Mouse (Mus musculus): ENCODE measurements around the gene Sp9. TPM values are rescaled to one million over a fixed set of nuclear protein-coding genes. Genes with fewer than 3 reads are reported as not detected.

Sp9 gene
- 0.11 and 0.19 TPM in 2 replicates for polyA plus RNA-seq (2014; fragmentation: Nextera tagmentation; extraction: Ambion mirVana)

DNA sequence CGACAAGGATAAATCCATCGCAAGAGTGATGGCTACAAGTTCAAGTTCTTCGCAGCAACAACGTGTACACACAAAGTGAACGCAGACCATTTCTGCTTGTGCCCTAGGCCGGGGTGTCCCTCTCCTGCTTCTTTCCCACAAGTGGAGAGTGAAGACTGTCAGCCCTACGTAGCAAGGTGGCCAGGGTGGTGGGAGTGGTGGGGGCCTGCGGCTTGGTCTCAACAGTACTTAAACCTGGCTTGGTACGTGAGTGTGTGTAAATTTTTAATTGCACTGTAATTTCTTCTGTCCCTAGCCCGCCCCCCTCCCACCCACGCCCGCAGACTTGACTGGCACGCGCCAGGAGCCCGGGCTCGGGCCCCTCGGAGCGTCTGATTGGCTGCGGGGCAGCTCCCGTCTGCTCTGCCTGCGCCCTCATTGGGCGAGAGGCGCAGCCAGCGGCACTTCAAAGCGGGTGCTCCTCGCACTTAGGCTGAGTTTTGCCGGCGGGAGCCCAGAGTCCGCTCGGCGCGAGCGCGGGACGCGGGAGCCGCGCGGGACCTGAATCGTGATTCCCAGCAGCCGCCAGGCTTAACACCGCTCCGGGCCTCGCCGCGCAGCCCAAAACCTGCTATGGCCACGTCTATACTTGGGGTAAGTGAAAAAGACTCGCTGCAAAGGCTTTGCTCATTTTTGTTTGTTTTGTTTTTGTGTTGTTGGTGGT is at the start of gene Sp9:
TSS of gene Sp9 (plus strand) at position 467 of the 703 bp plus-strand sequence.
- WGBS: 1% methylated on average over 48 of the region's 48 CpGs
- no peaks in the 10 kb centered on the region for H3K9me3 ChIP-seq (ENCODE audit: control insufficient read depth, low read length)
- H3K4me1 ChIP-seq (ENCODE audit: control insufficient read depth, insufficient read depth, low read length): peaks cover 32% of the 10 kb centered on the region
- peaks cover 79% of the 10 kb centered on the region for H3K27me3 ChIP-seq (ENCODE audit: control insufficient read depth, insufficient read depth, low read length)
- H3K9ac ChIP-seq (ENCODE audit: low read depth, low read length): no peak within 1 kb of the TSS
- peak within 1 kb of the TSS; percentile 56 for H3K4me2 ChIP-seq (replicated peaks; ENCODE audit: low read depth, low read length)
- no peaks in the 10 kb centered on the region for H3K36me3 ChIP-seq (ENCODE audit: control insufficient read depth, insufficient read depth, low read length)
- H3K4me3 ChIP-seq (ENCODE audit: low read length): peak within 1 kb of the TSS; percentile 37
- peak; percentile 77 for ATAC-seq (ENCODE audit: low FRiP score, low TSS enrichment)
- H3K27ac ChIP-seq (ENCODE audit: low read depth, low read length): no peak within 1 kb of the TSS

DNA sequence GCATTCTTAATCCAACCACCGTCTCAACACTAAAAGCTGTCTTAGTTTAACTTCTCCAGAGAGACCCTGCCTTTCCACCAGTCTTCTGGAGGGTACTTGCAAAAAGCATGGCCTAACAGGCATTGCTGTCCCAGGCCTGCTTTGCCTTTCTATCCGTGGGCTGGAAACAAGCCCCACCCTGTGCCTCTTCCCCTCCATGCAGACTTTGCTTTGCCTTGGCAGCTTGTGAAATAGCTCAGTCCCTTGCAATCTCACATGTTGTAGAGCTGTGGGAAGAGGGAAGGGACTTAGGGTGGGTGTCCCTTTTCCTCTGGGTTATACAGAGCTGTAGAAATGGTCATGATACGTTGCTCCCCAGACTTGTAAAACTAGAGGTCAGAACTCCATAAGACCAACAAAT is 40.6 kb upstream of the Sp9 start:
- 56% methylated on average over 3 of the region's 3 CpGs for WGBS
- H3K4me3 ChIP-seq (ENCODE audit: low read length): no peak overlapping the region
- no peaks in the 10 kb centered on the region for H3K9me3 ChIP-seq (ENCODE audit: control insufficient read depth, low read length)
- no peak for ATAC-seq (ENCODE audit: low FRiP score, low TSS enrichment)
- H3K27me3 ChIP-seq (ENCODE audit: control insufficient read depth, insufficient read depth, low read length): no peaks in the 10 kb centered on the region
- H3K4me1 ChIP-seq (ENCODE audit: control insufficient read depth, insufficient read depth, low read length): no peaks in the 10 kb centered on the region
- no peaks in the 10 kb centered on the region for H3K36me3 ChIP-seq (ENCODE audit: control insufficient read depth, insufficient read depth, low read length)
- no peak overlapping the region for H3K9ac ChIP-seq (ENCODE audit: low read depth, low read length)
- H3K27ac ChIP-seq (ENCODE audit: low read depth, low read length): no peak overlapping the region
- no peak overlapping the region for H3K4me2 ChIP-seq (replicated peaks; ENCODE audit: low read depth, low read length)

DNA sequence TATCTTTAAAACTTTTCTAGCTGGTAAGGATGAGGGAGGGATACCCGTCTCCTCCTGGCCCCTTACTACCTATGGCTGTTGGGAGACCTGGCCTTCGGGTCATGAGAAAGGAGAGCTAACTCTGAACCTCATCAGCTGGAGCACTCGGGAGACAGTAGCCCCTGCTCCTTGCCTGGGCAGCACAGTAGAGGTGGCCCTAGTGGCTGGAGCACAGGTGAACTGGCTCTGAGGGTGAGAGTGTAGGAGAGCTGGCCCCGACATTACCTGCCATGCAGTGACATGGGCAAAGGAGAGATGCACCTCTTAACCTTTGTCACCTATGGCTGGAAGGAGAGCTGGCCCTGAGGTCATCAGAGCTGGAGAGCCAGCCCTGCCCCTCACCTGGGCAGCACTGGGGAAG is 30.4 kb upstream of the Sp9 start:
- Histone ChIP-seq H3K4me3 (ENCODE audit: low read length) (no peak overlapping the region), H3K9ac (ENCODE audit: low read depth, low read length) (no peak overlapping the region), H3K9me3 (ENCODE audit: control insufficient read depth, low read length) (no peaks in the 10 kb centered on the region), H3K4me2 (replicated peaks; ENCODE audit: low read depth, low read length) (no peak overlapping the region), H3K27ac (ENCODE audit: low read depth, low read length) (no peak overlapping the region), H3K36me3 (ENCODE audit: control insufficient read depth, insufficient read depth, low read length) (no peaks in the 10 kb centered on the region), H3K4me1 (ENCODE audit: control insufficient read depth, insufficient read depth, low read length) (no peaks in the 10 kb centered on the region), H3K27me3 (ENCODE audit: control insufficient read depth, insufficient read depth, low read length) (no peaks in the 10 kb centered on the region)
- 83% methylated on average over 4 of the region's 4 CpGs for WGBS
- ATAC-seq (ENCODE audit: low FRiP score, low TSS enrichment): no peak

DNA sequence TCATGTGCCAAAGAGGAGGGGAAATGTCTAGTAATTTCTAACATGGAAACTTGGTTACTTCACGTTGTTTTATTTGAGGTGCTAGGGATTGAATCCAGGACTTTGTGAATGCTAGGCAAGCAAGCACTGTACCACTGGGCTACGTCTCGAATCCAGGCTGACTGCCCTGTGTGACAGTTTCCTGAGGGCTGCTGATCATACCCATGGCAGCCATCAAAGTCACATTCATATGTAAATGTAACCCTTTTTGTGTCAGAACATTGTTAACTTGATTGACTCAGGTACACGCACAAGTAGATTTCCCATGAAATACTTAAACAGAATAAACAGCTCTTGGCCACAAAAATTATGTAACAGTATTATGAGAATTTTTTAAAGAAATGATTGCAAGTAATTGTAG is 23.0 kb upstream of the Sp9 start:
- no peak for ATAC-seq (ENCODE audit: low FRiP score, low TSS enrichment)

DNA sequence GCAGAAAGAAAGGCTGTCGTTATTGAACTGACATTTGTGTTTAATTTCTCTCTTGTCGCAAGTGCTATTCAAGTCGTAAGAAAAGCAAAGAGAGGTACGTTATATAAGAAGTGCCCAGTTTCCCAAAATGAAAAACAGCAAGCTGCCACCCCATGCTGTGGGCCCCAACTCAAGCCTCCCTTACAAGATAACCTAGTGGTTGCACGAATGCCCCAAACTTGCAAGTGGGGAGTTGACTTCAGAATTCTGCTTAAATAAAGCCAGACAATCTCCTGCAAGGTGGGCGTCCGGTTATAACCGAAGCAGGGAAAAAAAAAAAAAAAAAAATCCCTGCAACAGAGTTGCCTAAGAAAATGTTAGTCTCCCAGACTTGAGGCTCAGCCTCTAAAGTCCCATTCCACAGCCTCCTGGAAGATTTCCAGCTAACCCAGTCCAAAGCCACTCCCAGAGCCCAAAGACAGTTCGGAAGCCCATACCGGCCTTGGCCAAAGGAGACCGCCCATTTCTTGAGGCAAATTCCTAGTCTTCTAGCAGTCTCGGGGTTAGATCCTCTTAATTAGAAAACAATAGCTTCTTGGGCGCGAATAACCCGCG is 8.5 kb upstream of the Sp9 start:
- H3K9ac ChIP-seq (ENCODE audit: low read depth, low read length): peak overlapping the region; percentile 4; the same call in 1 of the 2 replicates
- no peak overlapping the region for H3K27ac ChIP-seq (ENCODE audit: low read depth, low read length)
- WGBS: 6% methylated on average over 16 of the region's 16 CpGs
- no peaks in the 10 kb centered on the region; the same call in 1 of the 2 replicates for H3K9me3 ChIP-seq (ENCODE audit: control insufficient read depth, low read length)
- no peaks in the 10 kb centered on the region for H3K36me3 ChIP-seq (ENCODE audit: control insufficient read depth, insufficient read depth, low read length)
- peaks cover 5% of the 10 kb centered on the region; the same call in 1 of the 2 replicates for H3K4me1 ChIP-seq (ENCODE audit: control insufficient read depth, insufficient read depth, low read length)
- H3K4me3 ChIP-seq (ENCODE audit: low read length): peak overlapping the region; percentile 48
- ATAC-seq (ENCODE audit: low FRiP score, low TSS enrichment): no peak
- H3K4me2 ChIP-seq (replicated peaks; ENCODE audit: low read depth, low read length): peak overlapping the region; percentile 82
- H3K27me3 ChIP-seq (ENCODE audit: control insufficient read depth, insufficient read depth, low read length): peaks cover 61% of the 10 kb centered on the region

More for the DNA sequence above, 23.0 kb upstream of the Sp9 start:
- Histone ChIP-seq H3K36me3 (ENCODE audit: control insufficient read depth, insufficient read depth, low read length) (no peaks in the 10 kb centered on the region), H3K9me3 (ENCODE audit: control insufficient read depth, low read length) (no peaks in the 10 kb centered on the region), H3K4me2 (replicated peaks; ENCODE audit: low read depth, low read length) (no peak overlapping the region), H3K27ac (ENCODE audit: low read depth, low read length) (no peak overlapping the region), H3K27me3 (ENCODE audit: control insufficient read depth, insufficient read depth, low read length) (no peaks in the 10 kb centered on the region), H3K4me3 (ENCODE audit: low read length) (no peak overlapping the region), H3K4me1 (ENCODE audit: control insufficient read depth, insufficient read depth, low read length) (no peaks in the 10 kb centered on the region), H3K9ac (ENCODE audit: low read depth, low read length) (no peak overlapping the region)
- 63% methylated on average over 4 of the region's 4 CpGs for WGBS

DNA sequence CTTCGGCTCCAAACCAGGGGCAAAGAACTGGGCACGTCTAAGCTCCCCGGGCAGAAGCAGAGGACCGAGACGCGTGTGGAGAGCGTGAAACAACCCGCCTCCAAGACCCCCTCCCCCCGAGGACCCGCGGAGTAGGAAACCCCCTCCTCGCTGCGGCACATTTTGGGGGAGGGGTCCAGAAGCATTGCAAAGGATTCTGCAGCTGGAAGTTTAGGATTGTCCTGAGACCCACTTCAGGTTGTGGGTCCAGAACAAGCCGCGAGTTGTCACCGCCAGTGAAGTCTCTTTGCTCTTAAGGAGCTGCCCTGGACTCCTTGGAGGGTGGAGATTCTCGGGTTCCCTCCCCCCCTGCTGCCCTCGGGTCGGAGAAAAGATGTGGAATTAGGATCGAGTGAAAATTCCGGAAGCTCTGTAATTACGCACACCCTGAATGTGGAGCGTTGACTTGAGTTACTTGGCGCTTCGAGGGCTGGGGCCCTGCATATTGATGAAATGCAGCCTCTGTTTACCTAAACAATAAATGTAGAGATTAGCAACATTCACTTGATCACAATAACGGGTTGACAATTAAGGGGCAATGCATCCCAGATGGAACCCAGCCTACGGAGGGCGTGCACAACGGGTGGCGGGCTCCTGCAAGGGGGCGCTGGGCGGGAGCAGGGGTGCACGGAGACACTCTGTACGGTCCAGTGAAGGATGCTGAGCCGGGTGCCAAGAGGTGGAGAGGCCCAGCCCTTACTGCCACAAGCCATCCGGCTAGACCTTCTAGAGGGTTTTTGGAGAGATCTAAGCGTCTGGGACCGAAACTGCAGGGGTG is 7.7 kb upstream of the Sp9 start:
- Histone ChIP-seq H3K4me2 (replicated peaks; ENCODE audit: low read depth, low read length) (peak overlapping the region; percentile 82), H3K27me3 (ENCODE audit: control insufficient read depth, insufficient read depth, low read length) (peaks cover 67% of the 10 kb centered on the region)

DNA sequence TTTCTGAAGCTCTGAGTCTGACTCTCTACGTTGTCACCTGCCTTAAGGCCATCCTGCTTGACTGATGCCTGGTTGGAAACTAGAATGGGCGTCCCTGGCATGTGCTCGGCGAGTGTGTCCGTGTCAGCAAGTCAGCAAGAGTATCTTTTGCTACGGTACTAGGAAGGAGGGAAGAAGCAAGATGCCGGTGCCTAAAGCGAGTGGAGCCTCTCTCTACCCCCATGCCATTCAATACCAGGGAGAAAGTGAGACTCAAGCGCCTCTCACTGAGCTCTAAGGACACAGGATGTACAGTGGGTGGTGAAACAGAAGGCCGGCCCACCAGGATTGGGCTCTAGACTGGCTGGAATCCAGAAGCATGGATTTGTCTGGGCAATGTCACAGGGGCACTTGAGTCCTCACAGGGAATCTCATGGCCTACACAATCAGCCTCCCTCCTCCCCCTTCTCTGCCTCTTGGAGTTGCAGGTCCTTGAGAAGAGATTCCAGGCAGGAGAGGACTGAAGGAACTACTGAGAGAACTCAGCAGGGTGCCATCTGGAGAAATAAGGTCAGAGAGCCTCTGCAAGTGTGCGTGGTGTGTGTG is 7.0 kb upstream of the Sp9 start:
- H3K4me3 ChIP-seq (ENCODE audit: low read length): peak overlapping the region; percentile 48
- no peaks in the 10 kb centered on the region; the same call in 1 of the 2 replicates for H3K9me3 ChIP-seq (ENCODE audit: control insufficient read depth, low read length)
- H3K36me3 ChIP-seq (ENCODE audit: control insufficient read depth, insufficient read depth, low read length): no peaks in the 10 kb centered on the region
- 4% methylated on average over 11 of the region's 11 CpGs for WGBS
- H3K4me1 ChIP-seq (ENCODE audit: control insufficient read depth, insufficient read depth, low read length): peaks cover 5% of the 10 kb centered on the region; the same call in 1 of the 2 replicates
- H3K4me2 ChIP-seq (replicated peaks; ENCODE audit: low read depth, low read length): peak overlapping the region; percentile 82
- no peak overlapping the region for H3K27ac ChIP-seq (ENCODE audit: low read depth, low read length)
- H3K9ac ChIP-seq (ENCODE audit: low read depth, low read length): no peak overlapping the region
- no peak for ATAC-seq (ENCODE audit: low FRiP score, low TSS enrichment)
- peaks cover 69% of the 10 kb centered on the region for H3K27me3 ChIP-seq (ENCODE audit: control insufficient read depth, insufficient read depth, low read length)

More for the DNA sequence above, 7.7 kb upstream of the Sp9 start:
- under 1% methylated on average over 38 of the region's 38 CpGs for WGBS
- Histone ChIP-seq H3K36me3 (ENCODE audit: control insufficient read depth, insufficient read depth, low read length) (no peaks in the 10 kb centered on the region), H3K4me3 (ENCODE audit: low read length) (peak overlapping the region; percentile 48), H3K9ac (ENCODE audit: low read depth, low read length) (peak overlapping the region; percentile 4; the same call in 1 of the 2 replicates), H3K27ac (ENCODE audit: low read depth, low read length) (no peak overlapping the region), H3K4me1 (ENCODE audit: control insufficient read depth, insufficient read depth, low read length) (peaks cover 5% of the 10 kb centered on the region; the same call in 1 of the 2 replicates), H3K9me3 (ENCODE audit: control insufficient read depth, low read length) (no peaks in the 10 kb centered on the region; the same call in 1 of the 2 replicates)
- peak; percentile 50; the same call in 1 of the 2 replicates for ATAC-seq (ENCODE audit: low FRiP score, low TSS enrichment)

DNA sequence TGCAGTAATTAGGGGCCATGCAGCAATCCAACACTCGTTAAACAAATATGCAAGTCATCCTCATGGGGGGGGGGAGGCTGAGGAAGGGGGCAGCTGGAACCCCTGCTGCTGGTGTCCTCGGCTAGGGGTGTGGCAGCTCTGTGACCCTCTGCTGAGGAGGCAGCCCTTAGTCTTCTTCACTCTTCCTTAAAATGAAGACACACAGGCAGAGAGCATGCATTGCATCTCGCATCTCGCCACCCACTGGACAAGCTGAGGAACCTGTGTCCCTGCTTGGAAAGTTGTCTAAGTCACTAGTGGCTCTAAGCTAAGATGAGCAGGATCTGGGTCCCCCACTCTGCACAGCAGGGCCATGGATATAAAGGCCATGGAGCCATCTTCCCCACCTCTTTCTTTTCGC is 5.7 kb upstream of the Sp9 start:
- Histone ChIP-seq H3K27me3 (ENCODE audit: control insufficient read depth, insufficient read depth, low read length) (peaks cover 81% of the 10 kb centered on the region), H3K9ac (ENCODE audit: low read depth, low read length) (no peak overlapping the region), H3K9me3 (ENCODE audit: control insufficient read depth, low read length) (no peaks in the 10 kb centered on the region; the same call in 1 of the 2 replicates), H3K27ac (ENCODE audit: low read depth, low read length) (no peak overlapping the region), H3K4me1 (ENCODE audit: control insufficient read depth, insufficient read depth, low read length) (peaks cover 11% of the 10 kb centered on the region), H3K4me2 (replicated peaks; ENCODE audit: low read depth, low read length) (no peak overlapping the region), H3K36me3 (ENCODE audit: control insufficient read depth, insufficient read depth, low read length) (no peaks in the 10 kb centered on the region), H3K4me3 (ENCODE audit: low read length) (no peak overlapping the region)
- no peak for ATAC-seq (ENCODE audit: low FRiP score, low TSS enrichment)
- WGBS: 3% methylated on average over 5 of the region's 5 CpGs
